Mouse (Mus musculus) spleen, adult 12 weeks (tissue): ENCODE measurements around the gene Cend1.
"Not testable (repeated sequence)": the region's sequence is repeated elsewhere in the genome, so short reads cannot be mapped to it uniquely, and the experiment has no call there.

Experiments used
- DNase-seq: peaks from one replicate; pipeline ENCODE4 v3.0.0; 2022; ENCODE audit warnings: low spot score

Gene Cend1

GRCm38 (mm10) chr7:141464603-141465201, 35.4 kb upstream of the Cend1 start:
- no peak for DNase-seq

DNA sequence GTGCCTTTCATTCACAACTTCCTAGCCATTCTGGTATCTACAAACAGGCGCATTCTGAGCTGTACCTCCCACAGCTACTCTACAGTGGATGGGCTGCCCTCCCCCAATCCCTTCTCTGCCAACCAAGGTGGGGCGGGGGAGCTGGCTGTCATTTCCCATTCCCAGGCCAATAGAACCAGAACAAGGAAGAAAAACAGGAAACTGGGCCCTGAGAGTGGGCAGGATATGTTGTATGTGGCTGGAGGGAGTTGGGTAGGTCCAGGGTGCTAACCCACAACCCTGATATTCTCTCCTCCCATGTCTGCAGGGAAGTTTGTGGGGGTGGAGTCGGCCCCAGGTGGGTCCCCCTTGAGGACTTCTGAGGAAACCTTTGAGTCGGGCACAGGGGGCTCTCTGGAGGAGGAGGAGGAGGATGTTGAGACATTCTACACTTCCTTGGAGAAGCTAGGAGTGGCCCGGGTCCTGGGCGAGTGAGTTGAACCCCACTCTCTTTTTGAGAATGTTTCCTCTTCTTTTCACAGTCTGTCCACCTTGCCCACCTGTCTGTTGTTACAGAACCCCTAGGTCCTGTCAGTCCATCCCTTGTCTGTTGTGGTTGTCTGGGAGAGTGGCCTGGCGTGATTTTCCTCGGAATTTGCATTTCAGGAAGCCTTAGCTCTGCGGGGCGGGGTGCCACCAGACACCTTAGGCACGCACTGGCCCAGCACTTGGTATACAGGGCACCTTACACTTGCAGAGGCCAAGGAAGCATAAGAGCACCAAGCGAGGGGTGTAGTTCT, 34.7 kb upstream of the Cend1 start:
- DNase-seq = no peak

DNA sequence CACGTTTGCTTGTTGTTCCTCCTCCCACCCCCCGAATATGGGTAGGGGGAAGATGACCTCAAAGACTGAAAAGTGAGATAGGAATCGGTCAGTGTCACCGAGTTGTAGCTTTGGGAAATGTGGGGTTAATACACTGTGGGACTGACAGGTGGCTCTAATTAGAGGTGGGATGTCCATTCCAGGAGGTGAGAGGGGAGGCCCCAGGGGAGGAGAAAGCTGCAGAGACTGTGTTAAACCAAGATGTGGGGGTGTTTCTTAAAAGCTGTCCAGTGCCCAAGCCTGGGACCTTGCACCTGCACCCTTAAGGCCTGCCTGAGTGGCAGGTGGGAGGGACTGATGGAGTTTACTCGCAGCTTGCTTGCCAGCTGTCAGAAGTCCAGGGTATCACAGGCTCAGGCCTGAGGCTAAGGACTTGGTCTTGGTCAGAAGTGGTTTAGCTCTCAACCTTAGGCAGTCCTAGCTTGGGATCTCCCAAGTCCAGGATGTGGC, 33.1 kb upstream of the Cend1 start:
- no peak for DNase-seq

- DNase-seq = no peak
Measured at GRCm38 (mm10) chr7:141461521-141462332, 32.4 kb upstream of the Cend1 start.

- DNase-seq = no peak
Measured at GRCm38 (mm10) chr7:141460391-141461113, 31.3 kb upstream of the Cend1 start, which contains the start of gene Cracr2b. Gene Cracr2b, plus strand, starts transcription at chr7:141461094.

DNA sequence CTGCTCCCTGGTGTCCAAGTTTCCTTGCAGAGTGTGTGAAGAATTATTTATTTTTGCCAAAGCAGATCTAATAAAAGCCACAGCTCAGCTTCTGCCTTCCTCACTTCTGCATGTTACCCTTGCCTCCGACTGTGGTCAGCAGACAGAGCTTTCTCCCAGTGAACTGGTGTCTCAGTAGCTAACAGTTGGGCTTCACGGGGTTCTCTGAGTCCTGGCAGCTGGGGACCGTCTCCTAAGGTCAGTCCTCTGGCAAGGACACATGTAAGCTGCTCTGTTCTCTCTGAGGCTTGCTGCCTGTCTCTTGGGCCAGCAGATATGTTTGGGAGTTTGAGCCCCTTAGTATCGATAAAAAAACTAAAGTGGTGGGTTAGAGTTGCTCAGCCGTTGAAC, 30.7 kb upstream of the Cend1 start:
- DNase-seq = no peak

DNA sequence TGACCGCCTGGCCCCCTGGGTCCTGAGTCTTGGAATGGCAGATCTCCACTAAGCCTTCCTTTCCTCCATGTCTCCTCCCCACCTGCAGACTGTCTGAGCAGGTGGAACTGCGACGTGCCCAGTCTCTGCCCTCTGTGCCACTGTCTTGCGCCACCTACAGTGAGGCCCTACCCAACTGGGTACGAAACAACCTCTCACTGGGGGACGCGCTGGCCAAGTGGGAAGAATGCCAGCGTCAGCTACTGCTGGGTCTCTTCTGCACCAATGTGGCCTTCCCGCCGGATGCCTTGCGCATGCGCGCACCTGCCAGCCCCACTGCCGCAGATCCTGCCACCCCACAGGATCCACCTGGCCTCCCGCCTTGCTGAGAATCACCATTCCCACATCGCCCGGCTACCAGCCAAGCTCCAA, 30.0 kb upstream of the Cend1 start:
- no peak for DNase-seq

- DNase-seq = no peak
Measured at GRCm38 (mm10) chr7:141458661-141459060, 29.4 kb upstream of the Cend1 start.

DNA sequence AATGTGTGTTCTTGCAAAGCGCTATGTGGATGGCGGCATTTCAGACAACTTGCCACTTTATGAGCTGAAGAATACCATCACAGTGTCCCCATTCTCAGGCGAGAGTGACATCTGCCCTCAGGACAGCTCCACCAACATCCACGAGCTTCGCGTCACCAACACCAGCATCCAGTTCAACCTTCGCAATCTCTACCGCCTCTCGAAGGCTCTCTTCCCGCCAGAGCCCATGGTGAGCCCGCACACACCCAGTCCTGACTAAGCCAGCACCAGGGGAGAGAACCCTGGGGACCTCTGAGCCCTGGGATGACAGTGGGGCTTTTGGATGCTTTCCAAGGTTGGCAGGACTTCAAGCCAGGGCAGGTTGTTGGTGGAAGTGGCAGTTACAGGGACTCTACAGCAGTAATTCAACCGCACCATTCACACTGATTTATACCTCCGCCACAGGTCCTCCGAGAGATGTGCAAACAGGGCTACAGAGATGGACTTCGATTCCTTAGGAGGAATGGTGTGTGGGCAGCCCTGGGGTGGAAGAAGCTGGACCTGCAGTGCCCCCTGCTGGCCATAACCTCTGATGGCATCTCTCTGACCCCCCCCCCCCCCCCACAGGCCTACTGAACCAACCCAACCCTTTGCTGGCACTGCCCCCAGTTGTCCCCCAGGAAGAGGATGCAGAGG, 28.8 kb upstream of the Cend1 start:
- DNase-seq = no peak

GRCm38 (mm10) chr7:141457236-141457635, 27.9 kb upstream of the Cend1 start:
- DNase-seq = no peak

- DNase-seq = no peak
Measured at GRCm38 (mm10) chr7:141456739-141457138, 27.4 kb upstream of the Cend1 start.

DNA sequence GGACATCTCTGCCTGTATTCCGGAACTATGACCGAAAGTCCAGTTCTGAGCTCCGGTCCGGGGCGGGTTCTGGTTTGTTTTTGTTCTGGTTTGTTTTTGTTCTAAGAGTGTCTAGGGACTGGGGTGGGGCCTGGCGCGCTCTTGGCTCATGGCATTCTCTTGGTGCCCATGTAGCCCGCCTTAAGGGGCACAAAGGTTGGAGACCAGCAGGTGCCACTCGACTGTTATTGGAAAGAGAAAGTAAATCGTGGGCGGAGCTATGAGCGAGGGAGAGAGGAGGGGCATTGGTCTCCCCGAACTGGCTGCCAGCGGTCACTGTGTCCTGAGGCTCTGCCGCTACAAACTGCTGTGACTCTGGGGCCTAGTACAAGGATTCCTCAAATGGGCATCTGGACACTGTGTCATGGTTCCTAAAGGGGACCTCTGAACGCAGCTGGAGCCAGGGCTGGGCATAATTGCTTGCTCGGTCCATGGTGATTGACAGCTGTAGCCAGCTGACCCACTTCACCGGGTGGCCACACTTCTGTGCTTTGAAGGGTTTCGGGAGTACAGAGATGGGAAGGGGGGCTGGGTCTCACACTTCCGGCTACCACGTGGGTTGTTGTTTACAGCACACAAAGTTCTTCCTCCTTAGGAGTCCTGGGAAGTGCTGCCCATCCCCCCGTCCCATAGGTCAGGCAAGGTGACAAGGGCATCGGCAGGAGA, 26.5 kb upstream of the Cend1 start:
- peak; percentile 68 for DNase-seq

GRCm38 (mm10) chr7:141454967-141455551, 25.8 kb upstream of the Cend1 start, which contains the start of gene Pnpla2:
Gene Pnpla2, plus strand, starts transcription at chr7:141455198.
- peak; percentile 92 for DNase-seq

DNA sequence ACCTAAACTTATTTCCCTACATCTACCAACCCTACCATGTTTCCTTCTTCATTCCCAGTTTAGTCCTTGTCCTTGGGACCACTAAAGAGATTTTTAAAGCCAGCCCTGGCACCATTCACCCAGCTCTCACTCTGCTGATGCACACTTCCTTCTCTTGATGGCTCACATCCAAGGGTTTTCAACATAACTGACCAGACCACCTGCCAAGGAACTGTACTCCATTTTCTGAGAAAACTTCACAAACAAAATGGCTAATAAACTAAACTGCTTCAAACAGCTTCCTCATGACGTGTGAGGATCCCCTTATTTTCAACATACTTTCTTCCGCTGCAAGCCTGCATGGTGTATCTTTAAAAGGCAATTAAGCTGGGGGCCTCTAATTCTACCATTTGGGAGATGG, 24.3 kb upstream of the Cend1 start:
- DNase-seq = no peak

- no peak for DNase-seq
Measured at GRCm38 (mm10) chr7:141451928-141452327, 22.6 kb upstream of the Cend1 start.

- peak; percentile 93 for DNase-seq
Measured at GRCm38 (mm10) chr7:141447110-141447991, 18.1 kb upstream of the Cend1 start, which contains the start of gene Rplp2. Gene Rplp2, plus strand, starts transcription at chr7:141447370.

GRCm38 (mm10) chr7:141446374-141446773, 17.1 kb upstream of the Cend1 start:
- not testable (repeated sequence) for DNase-seq

DNA sequence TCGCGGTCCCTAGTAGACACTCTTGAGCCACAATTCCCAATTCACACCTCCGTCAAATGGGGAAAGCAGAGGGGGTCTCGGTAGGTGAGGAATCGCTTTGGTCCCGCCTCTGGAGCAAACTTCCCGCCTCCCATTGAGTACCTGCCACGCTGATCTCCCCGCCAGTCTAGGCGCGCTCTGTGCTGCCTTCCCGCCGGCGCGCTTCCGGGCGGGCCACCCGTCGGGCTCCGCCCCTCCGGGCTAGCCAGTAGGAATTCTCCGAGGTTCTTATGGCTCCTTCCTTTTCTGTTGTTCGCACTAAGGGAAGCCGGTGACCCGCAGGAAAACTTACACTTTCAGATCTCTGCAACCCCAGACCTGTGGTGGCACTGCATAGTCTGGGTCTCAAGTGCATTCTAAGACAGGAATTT, 14.5 kb upstream of the Cend1 start, which contains the start of gene Pidd1:
TSS of gene Pidd1 (minus strand) at position 198 of the 410 bp plus-strand sequence.
- peak; percentile 62 for DNase-seq
